Mouse (Mus musculus): ENCODE measurements at regions not wholly inside any gene's neighbourhood (a gene's known extent, or its start where the extent isn't known, plus 50 kb on each side); places are given as distances from the start of the nearest gene placed in this dataset.

DNA sequence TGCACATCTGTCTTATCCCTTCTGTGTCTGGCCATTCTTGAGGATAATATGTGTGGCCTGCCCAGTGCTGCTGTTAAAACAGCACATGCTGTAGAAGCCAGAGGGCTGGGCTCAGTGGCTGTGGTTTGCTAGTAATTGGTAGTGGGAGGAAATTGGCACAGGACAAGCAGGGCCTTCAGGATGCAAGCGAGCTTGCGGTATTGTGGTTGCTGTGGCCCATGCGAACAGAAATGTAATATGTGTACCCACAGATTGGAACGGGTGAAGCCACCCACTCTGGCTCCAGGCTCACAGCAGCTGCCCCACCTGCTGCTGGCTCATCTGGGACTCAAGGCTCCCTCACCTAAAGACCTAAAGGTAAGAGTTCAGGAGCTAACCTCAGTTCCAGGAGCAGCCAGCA, 51.8 kb upstream of the Tgm3 start:
- DNase-seq (ENCODE audit: low spot score) = no peak
- no peaks in the 10 kb centered on the region for H3K27me3 ChIP-seq (ENCODE audit: insufficient read depth, poor library complexity, severe bottlenecking)
- H3K9me3 ChIP-seq = no peaks in the 10 kb centered on the region
- no peak overlapping the region for H3K4me3 ChIP-seq
- H3K36me3 ChIP-seq = no peaks in the 10 kb centered on the region
- H3K27ac ChIP-seq = no peak overlapping the region
- H3K4me1 ChIP-seq = peaks cover 6% of the 10 kb centered on the region
- WGBS = 83% methylated on average over 4 of the region's 4 CpGs

- 83% methylated on average over 5 of the region's 5 CpGs for WGBS
Measured at GRCm38 (mm10) chr2:129961522-129961921, 50.6 kb upstream of the Tgm3 start.

More at GRCm38 (mm10) chr2:129961522-129961921, 50.6 kb upstream of the Tgm3 start:
- no peak for DNase-seq (ENCODE audit: low spot score)
- Histone ChIP-seq H3K27me3 (ENCODE audit: insufficient read depth, poor library complexity, severe bottlenecking) (no peaks in the 10 kb centered on the region), H3K9me3 (no peaks in the 10 kb centered on the region), H3K27ac (no peak overlapping the region), H3K4me1 (no peaks in the 10 kb centered on the region), H3K36me3 (no peaks in the 10 kb centered on the region), H3K4me3 (no peak overlapping the region)

Data from heart, embryonic 10.5 days (tissue).